Mouse (Mus musculus) neutrophil, adult 5-6 weeks (primary cell): ENCODE measurements around the gene Zfand3. TPM values are rescaled to one million over a fixed set of nuclear protein-coding genes. Genes with fewer than 3 reads are reported as not detected.

Experiments
- ATAC-seq: fragments of 151-379, 151-347 bp; 2 replicates; pipeline ENCODE4 v1.8.0; 2017; ENCODE audit warnings: mild to moderate bottlenecking, moderate TSS enrichment; ENCODE audit not compliant: insufficient number of reproducible peaks, poor library complexity, low FRiP score, severe bottlenecking; ENCODE audit errors: extremely low read depth
- total RNA-seq: library from RNA; stranded (forward); fragments of 200-1000 nt; gene quantifications from 2 replicates; pipeline ENCODE4 v1.2.3, GENCODE M21; 2017

Gene Zfand3
- total RNA-seq, 1 experiment from 2014 or later = 83.2 TPM

DNA sequence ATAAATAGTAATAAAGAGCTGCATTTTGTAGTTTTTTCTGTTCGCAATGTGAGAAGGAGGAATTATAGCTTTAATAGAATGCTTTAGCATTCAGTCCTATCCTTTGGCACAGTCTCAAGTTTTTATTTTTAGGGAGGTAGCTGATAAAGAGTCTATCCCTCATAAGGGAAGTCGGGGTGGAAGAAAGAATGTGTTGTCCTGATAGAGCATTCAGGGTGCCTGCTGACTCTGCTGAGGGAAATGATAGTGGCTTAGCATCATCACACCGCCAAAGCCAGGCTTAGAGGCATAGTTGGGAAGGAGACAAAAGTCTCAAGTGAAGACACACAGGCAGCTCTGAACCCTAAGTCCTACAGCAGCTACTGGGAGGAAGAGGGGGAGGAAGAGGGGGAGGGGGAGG is 85.9 kb downstream of the Zfand3 start:
- ATAC-seq = no peak

DNA sequence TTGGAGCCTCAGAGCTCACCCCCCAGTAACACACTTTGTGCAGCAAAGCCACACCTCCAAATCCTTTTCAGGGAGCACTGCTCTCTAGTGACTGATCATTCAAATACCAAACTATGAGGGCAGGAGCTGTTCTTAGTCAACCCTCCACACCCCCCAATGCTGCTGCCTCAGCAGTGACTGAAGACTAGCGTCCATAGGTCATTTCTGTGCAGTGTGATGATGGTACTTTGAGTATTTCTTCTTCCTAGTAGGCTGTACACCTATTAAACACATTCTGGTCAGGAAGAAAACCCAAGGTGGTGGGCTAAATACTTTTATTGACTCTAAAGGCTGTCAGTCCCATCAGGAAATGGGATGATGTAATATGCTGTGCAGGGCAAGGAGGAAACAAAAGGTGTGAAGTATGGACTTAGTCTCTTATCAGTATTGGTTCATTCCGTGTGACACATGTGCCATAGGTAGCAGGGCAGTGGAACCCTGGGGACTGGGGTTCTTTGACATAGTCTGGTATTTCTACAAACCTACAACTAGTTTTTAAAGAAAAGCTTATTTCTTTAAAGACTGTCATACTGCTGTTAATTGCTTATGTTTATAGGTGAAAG is 88.7 kb downstream of the Zfand3 start:
- ATAC-seq = no peak

DNA sequence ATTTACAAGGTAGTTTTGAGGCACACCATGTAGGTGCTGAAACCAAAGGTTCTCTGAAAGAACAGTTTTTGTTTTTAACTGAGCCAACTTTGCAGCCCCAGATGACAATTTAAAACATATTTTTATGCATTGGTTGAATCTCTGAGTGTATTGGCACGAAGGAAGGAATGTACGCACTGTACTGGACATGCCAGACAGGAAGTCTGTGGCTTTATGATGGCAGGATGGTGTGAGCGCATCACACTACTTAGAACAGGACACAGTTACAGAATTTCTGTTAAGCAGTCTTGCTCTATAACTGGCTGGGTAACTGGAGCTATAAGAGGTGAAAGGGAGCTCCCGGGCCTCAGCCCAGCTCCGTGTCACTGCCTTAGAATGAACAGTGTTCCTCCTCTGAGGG is 92.6 kb downstream of the Zfand3 start:
- ATAC-seq = no peak

DNA sequence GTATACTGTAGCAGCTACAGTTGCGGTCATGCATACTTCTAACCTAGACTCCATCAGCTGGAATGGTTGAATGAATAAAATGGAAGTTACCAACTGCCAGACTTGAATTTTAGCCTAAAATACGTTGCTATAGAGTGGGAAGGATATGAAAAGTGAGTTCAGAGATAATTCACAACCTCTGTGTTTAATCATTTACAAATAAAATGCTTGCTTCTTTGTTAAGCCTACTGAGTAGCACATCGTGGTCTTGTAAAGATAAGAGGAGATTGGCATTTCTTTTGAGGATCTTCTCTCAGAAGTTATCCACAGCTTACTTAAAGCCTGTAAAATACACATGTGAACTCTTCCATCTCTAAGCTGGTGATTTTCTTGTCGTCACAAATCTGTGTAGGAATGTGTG is 93.1 kb downstream of the Zfand3 start:
- ATAC-seq = no peak

DNA sequence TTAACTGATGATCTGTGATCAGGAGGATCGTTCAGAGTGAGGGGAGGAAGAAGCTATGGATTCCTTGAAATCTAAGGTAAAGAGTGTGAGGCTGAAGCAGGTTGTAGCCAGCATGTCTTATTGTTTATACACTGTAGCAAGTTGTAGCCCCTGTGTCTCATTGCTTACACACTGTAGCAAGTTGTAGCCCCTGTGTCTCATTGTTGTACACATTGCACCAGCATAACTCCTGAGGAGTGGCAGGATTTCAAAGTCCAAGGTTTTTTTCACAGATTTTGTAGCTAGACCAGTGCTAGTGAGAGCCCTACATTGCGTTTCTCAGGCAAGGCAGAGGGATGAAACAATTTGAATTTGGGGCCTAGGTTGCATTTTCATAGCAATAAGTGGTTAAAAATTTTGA is 95.1 kb downstream of the Zfand3 start:
- ATAC-seq = no peak

DNA sequence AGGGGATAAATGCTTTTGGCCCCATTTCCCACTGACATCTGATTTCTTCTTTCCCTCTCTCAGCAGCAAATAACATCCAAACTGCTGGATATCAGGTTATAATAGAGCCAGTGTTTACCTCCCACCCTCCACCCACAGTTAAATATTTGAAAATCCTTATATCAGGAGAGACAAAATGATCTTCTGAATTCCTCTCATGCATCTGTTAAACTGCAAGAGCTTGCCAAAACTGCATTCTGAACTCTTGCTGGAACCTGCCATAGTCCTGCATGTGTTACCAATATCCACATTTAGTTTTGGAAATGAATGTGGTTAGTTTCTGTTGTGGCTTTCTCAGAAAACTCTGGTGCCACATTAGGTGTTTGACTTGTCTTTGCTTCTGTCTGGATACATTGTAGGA is 97.3 kb downstream of the Zfand3 start:
- no peak for ATAC-seq

DNA sequence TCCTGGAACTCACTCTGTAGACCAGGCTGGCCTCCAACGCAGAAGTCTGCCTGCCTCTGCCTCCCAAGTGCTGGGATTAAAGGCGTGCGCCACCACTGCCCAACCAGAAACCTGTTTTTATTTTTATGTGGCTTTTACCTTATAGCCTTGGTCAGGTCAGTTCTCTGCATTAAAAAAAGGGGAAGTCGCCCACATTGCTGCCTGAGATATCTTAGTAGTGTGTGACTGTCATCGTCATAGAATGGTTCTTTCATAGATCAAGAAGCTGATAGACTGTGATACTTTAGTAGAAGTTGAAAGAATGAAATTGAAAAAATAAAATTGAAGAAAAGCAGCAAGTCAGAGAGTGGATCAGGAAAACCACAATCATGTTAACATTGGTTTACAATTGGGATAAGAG is 98.5 kb downstream of the Zfand3 start:
- ATAC-seq = no peak

DNA sequence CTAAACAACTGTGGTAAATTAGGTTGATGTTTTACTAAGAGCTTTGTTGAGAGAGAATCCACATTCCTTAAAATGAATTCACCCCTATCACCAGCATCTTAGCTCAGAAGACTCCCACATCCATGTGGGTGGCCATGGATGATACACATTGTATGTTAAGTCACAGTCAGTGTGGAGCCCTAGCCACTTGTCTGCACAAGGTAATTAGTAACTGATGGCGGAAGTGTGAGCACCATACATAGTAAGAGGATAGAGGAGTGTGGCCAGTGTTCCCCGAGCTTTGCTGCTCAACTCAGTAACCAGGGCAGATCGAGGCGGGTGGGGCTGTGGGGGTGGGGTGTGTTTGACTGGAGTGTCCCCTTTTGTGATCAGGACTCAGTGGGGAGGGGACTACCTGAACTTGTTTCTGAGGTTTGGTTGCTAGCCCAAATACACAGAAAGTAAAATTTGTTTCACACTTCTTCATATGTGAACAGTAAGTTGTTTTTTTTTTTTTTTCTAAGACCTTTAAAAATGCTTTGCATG is 99.2 kb downstream of the Zfand3 start:
- no peak for ATAC-seq

DNA sequence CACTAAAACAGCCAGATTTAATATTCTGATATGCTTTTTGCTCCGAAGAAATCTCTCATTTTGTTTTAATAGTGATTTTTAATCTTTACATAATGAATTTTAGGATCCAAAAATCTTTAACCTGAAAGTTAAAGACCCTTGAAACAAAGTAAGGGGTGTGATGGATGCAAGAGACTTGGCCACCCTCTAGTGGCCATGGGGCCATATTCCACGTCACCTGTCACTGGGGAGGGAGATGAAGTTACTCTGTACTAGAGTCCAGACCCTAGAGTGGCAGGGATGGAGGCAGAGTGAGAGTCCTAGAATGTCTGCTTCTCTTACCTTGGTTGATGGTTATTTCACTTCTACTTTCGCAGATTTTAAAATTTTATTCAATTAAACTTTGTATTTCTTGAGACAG is 100.8 kb downstream of the Zfand3 start:
- no peak for ATAC-seq

DNA sequence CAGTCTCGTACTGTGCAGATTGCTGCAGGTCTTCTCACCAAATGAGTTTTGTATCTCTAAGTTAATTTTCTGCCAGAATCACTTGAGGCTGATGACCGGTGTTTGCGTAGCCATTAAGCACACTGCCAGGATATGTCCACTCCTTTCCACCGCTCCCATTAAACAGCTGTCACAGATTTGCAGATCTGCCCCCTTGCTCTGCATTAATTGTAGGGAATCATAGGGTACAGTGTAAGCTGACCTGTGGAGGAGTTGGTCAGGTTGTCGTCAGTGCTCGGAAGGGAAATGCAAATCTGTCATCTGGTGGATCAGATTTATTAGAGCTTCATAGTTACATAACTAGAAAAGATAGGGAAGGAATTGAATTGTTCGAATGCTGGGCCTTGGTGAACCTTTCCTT is 106.1 kb downstream of the Zfand3 start:
- no peak for ATAC-seq

DNA sequence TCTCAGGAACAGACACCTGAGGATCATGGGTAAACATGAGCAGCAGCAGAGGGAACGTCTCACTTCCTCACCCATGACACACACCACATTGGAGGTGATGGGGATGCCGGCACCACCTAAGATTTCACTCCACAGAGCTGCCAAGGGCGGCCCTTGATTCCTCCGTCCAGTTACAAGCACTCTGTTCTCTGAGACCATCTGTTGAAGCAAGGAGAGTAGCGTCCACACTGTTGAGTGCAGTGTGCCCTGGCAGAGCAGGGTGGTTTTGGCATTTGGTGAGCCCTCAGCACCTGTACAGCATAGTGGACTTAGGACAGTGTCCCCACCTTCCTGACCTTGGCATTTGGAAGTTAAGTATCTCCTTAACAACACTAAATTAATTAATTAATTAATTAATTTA is 107.0 kb downstream of the Zfand3 start:
- no peak for ATAC-seq

DNA sequence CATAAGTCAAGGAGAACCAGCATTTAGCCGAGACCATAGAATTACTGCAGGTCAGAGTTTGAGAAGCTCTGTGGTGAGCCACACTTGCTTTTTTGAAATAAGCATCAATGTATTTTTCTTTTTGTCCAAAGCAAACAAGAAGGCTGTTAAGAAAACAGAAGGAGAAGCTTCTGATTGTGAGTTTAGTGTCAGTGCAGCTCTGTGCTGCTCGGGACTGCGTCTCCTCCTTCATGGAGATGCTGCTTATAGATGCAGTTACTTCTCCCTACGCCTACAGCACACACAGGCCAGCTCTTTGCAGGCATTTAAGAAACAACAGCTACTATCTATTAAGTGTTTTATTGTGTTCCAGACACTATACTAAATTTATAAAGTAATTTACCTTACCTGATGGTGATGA is 107.5 kb downstream of the Zfand3 start:
- ATAC-seq = no peak

DNA sequence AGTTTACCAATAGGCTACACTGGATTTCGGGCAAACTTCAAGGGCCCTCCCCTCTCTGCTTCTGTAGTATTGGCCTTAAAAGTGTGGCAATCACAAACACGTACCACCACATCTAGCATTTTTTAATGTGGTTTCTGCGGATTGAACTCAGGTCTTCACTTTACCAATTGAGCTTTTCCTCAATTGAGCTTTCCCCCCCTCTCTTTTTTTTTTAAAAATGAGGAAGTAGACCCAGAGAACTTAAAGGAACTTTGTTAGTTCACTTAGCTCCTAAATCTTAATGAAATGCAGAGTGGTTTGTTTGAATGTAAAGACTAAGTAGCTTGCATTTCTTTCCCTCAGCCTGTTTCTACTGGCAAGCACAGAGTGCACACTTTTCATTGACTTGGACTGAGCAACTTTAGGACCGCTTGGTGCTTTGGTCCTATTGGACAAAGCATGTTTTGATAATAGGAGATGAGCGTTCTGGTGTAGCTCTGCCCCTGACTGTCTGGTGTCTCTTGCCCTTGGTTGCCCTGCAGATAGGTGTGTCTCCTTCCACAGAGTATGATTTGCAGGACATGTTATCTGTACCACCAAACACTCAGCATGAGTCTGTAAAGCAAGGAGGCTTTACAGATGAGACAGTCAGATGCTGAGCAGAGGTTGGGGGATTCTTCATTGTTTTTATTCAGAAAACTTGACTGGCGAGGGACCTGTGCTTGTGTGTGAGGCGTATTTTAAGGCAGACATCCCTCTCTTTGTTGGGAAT is 108.2 kb downstream of the Zfand3 start:
- ATAC-seq = no peak

DNA sequence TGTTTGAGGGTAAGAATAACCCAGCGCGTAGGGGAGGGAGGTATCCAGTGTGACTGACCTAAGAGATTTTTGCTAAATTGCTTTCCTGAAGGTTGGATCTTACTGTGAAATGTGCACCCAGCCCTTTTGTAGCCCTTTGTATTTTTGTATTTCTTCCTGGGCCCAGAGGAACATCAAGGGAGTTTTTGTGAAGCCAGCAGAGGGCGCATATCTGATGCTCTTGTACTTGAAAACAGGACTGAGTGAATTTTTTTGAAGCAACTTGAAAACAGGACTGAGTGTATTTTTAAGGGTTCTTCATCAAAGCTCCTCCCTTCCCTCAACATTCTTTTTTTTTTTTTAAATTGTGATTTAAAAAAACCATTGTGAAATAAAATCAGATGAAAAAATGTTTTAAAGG is 110.2 kb downstream of the Zfand3 start:
- no peak for ATAC-seq

DNA sequence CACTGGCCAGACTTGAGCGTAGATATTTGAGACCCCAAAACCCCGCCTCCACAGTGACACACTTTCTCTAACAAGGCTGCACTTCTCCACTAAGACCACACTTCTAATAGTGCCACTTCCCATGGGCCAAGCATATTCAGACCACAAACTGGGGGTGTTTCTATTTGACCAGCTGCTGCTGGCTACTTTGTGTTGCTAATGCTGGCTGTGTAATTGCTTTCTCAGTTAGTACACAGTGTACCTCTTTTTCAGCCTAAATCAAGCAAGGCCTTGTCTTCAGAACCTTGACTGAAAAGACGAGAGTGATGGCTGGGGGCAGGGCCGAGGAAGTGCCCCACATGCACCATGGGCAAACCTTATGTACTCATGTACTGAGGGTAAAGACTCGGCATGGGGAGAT is 111.7 kb downstream of the Zfand3 start:
- no peak for ATAC-seq

DNA sequence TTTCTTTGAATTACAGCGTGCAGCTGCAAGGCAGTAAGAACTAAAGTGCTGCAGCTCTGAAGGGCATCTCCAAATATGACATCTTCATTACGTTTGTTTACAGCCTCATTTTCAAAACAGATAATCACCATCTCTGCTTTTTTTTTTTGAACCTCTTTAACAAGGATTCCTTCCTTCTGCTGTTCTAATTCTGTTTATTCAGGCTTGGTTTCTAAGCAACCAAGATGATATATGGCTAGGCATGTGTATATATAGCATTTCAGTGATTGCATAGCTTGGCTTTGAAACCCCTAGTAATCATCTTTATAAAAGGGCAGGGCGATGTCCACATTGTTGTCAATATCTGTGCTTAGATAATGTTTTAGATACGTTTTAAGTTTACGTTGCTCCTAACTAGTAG is 113.5 kb downstream of the Zfand3 start:
- ATAC-seq = no peak

DNA sequence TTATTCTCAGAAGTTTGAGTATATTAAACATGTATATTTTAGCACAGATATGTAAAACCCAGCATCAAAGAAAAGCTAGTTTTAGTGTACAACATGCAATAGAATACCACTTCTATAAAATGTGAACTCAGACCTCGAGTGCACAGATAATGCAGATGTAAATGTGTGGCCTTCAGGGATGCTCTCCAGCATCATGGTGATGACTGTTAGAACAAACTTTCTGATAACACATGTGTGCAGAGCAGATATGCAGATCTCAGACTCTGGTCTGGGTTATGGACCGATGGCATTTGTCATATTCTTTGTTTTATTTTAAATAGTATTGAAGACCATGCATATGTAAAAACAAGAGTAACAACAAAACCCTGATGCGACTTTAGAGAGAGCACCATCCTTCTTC is 117.7 kb downstream of the Zfand3 start:
- ATAC-seq = no peak

DNA sequence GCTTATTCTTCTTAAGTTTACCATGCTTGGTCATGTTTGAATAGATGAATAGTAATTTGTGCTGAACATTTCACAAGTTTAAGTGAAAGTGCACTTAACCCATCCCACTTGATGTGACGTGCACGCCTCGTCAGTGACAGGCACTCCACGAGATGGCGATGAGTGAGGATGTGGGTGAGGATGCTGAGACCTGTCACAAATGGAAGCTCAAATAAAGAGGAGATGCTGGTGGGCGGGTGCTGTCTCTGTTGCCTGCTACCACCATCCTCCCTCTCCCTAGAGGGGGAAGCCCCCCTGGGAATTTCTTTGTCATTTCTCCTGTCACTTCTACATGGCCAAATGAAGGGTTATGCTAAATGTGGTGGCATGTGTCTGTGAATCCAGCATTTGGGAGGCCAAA is 123.9 kb downstream of the Zfand3 start:
- no peak for ATAC-seq

DNA sequence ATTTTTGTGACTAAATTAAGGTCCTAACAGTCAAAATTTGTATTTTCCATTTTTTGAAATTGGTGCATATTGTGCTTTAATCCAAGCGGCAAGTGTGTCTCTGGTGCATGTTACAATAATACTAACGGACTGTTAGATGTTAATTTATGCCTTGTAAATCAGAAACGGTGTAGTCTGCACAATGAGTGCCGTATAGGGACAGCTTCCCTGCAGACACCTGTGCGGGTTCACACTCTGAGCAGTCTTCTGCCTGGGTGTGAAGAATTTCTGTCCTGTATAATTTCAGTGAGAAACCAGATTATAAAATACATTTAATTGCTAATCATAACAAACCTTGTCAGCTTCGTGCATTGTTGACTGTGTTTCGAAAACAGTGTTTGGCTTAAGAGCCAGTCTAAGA is 124.7 kb downstream of the Zfand3 start:
- ATAC-seq = no peak

DNA sequence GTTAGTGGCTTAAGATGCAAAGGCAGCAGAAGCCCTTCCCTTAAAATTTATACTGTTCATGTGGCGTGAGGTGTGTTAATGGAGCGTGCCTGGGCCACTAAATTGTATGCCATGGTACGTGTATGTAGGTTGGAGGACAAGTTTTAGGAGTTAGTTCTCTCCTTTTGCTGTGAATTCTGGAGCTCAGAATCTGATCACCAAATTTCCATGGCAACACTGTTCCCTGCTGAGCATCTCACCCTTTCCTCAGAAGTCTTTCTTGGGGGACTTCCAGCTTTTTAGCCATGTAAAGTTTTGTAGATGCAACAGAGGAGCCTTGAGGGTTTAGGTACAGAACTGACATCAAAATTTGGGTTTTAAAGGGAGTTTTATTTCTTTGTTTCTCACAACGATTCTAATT is 125.8 kb downstream of the Zfand3 start:
- ATAC-seq = no peak

DNA sequence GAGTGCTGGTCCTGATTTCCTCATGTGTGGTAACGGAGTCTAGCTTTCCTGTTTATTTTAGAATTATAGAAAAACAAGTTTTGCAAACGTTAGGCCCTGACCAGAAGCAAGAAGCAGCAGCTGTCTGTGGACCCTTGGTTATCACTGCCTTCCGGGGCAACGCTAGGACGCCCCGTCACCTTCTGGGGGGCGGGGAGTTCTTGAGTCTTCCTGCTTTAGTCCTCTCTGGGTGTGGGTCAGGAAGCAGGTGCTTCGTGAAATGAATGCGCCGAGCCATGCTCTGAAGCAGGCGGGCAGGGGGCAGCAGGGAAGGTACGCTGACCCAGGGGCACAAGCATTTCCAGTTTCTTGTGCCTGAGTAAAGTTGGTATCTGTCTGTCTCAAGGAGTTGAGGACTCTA is 129.1 kb downstream of the Zfand3 start:
- no peak for ATAC-seq
